Mouse (Mus musculus): ENCODE data around the gene Gm47289. TPM values are rescaled to one million over a fixed set of nuclear protein-coding genes. Genes with fewer than 3 reads are reported as not detected.

Gm47289 gene
- total RNA-seq, 1 experiment from 2014 or later = not detected

DNA sequence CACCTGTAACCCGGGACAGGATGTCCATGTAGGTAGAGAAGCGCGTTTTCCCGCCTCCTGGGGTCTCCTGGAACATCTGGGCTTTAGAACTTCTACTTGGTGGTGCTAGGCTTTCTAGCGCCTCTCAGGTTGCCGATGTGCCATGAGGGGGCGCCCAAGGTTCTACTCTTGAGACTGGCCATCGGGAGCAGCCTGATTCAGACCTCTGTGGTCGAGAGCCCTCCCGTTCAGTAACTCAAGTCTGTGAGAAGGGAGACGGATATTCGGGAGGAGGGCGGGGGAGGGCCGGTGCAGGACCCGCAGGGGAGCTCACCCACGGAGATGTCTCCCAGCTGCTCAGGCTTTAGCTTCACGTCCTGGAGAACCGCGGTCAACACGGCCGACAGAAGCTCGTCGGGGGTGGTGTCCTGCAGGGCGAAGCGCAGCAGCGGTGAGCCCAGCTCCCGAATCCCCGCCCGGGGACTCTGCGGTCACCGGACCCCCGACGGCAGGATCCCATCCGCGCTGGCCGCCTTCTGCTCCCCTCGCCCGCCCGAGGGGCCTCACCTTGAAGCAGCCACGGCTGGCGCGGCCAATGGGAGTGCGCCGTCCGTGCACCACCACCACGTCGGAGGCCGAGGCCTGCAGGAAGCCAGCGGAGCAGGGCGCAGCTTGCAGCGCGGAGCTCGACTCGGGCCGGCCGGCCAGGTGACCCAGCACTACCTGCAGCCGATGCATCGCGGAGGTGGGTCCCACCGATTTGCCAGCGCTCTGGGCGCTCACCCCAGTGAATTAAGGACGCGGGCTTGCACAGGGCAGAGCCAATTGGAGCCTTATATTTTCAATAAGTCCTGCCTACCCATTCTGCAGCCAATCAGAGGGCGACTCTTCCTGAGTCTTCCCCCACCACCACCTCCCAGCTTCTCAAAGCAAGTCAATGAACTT is 2.4 kb upstream of the Gm47289 start, which contains the start of gene Acaa1b:
Gene Acaa1b, minus strand, starts transcription at position 816 of the 924 bp plus-strand sequence.
- ATAC-seq (replicated peaks; ENCODE audit: low read depth, poor library complexity, severe bottlenecking) = peak; percentile 78

DNA sequence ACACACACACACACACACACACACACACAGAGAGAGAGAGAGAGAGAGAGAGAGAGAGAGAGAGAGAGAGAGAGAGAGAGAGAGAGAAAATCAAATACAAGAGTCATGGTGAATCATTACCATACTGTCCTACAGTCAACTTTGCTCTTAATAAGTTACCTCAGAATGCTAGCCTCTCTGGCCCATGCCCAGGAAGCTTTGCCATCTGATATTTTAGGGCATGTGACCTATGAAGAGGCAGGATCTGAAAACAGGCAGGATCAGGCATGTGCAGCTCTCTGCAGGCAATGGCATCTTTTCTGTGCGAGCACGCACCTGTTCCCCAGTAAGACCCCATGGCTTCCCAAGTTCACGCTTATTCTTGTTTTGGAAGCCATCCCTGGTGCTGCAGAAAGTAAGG is 1.7 kb downstream of the Gm47289 start:
- ATAC-seq (replicated peaks; ENCODE audit: low read depth, poor library complexity, severe bottlenecking) = no peak

DNA sequence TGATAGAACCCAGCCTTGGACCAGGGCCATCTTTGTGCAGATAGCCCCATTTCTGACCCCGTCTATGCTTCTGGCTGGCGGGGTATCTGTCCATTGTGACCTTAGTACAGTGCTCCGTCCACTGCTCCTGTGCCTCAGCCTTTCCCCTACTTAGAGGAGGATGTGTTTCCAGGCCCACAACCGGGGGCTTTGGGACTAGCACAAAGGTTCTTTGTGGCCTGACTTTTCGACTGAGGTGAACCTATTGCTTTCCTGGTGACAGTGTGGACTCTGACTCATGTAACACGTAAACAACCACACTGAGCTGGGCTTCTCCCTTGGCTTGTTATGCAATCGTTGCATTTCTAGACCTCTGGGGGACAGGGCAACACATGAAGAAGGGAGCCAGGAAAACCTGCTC is 5.8 kb downstream of the Gm47289 start:
- no peak for ATAC-seq (replicated peaks; ENCODE audit: low read depth, poor library complexity, severe bottlenecking)

DNA sequence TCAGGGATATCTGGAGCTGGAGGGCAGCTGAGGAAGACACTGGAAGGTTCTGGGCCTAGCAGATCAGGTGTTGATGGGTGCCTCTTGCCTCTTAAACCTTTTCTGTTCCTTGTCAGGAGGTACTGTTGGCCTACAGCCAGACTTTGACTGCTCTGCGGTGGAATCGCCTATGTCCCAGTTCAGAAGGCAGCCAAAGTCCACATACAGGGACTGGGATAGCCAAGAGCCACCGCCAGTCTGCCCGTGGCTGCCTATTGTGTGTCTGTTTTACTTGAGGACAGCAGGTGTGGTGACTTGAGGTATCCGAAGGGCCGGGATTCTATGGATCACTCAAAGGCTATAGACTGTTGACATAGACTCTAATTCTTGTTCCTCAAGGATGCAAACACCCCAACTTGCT is 6.6 kb downstream of the Gm47289 start:
- no peak for ATAC-seq (replicated peaks; ENCODE audit: low read depth, poor library complexity, severe bottlenecking)

DNA sequence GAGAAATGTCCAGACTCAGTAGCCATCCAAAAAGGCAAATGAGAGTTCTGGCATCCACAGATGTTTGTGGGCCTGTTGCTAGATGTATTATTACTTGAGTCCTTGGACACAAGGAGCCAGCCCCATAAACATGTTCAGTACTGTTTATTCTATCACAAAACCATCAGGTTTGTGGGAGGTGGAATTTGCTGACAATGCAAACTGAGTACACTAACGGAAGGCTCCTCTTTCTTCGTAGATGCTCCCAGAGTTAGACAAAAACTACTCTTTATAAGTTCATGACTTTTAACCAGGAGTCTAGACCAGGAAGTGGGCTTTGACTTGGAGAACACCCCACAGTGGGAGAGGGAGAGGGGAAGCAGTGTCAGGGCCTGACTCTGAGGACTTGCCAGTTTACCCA is 8.6 kb downstream of the Gm47289 start:
- ATAC-seq (replicated peaks; ENCODE audit: low read depth, poor library complexity, severe bottlenecking) = no peak

DNA sequence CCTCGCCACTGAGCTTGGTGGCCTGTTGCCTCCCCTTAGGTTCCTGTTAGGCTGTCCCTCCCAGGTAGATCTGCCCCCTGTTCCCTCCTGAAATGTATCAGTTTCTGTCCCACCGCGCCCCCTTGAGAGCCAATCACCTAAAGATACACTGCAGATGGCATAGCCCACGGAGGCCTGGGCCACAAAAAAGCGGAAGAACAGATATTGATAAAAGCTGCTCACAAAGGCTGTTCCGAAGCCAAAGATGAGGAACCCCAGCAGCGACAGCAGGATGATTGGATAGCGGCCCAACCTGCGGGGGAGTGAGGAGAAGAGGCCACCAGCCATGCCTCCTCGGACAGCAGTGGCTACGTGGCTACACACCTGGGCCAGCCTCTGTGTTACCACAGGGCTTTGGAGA is 20.3 kb downstream of the Gm47289 start:
- no peak for ATAC-seq (replicated peaks; ENCODE audit: low read depth, poor library complexity, severe bottlenecking)

DNA sequence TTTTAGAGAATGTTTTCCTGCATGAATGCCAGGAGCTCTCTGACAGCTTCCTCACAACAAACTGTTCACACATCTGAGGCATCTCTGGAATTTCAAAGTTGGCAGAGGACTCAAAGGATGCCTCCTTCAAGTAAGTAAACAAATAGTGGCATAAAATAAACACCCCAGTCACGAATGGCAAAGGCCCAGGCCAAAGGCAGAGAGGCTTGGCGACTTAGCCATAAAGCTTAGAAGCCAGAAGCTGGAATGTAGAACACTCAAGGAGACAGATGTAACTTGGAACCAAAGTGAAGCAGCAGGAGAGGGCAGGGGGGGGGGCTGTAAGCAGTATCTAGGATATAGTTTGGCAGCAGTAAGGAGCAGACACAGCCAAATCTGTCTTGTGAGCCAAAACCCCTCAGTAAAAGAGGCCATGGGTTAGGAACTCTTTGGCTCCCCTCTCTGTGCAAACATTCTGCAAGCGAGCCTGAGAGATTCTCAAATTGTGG is 22.3 kb downstream of the Gm47289 start:
- no peak for ATAC-seq (replicated peaks; ENCODE audit: low read depth, poor library complexity, severe bottlenecking)

DNA sequence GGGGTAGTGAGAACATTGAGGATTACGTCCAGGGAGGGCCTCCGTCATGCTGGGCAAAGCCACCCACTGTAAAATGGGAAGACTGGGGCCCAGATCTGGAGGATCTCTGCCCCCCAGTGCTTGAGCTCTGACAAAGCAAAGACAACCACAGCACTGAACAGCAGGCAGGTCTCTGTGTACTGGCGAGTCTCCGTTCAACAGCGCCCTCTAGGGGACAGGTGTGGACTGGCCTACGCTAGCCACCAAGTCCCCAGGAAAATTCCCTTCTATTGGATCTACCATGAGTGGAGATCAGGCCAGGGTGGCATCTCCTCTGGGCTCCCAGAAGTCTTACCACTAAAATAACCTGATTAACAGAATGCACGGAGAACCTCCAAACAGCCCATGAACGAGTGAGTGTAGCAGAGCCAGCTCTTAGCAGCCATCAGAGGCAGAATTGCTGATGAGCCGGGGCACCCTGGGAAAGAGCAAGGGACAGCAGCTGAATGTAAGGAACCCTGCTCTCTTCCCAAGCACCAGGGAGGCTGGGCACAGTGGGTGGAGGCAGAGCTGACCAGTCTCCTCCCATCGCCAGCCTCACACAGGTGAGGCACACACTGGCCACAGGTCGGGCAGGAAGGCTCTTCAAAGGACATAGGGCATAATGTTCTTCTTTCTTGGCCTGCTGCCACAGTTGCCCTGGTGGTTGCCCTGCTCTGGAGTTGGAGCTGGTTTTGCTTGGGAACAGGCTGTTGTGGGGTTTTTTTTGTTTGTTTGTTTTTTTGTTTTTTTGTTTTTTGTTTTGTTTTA is 33.4 kb downstream of the Gm47289 start:
- 0 out of 2 replicates have a peak, but pooled peaks have one; percentile 15 for ATAC-seq (replicated peaks; ENCODE audit: low read depth, poor library complexity, severe bottlenecking)

DNA sequence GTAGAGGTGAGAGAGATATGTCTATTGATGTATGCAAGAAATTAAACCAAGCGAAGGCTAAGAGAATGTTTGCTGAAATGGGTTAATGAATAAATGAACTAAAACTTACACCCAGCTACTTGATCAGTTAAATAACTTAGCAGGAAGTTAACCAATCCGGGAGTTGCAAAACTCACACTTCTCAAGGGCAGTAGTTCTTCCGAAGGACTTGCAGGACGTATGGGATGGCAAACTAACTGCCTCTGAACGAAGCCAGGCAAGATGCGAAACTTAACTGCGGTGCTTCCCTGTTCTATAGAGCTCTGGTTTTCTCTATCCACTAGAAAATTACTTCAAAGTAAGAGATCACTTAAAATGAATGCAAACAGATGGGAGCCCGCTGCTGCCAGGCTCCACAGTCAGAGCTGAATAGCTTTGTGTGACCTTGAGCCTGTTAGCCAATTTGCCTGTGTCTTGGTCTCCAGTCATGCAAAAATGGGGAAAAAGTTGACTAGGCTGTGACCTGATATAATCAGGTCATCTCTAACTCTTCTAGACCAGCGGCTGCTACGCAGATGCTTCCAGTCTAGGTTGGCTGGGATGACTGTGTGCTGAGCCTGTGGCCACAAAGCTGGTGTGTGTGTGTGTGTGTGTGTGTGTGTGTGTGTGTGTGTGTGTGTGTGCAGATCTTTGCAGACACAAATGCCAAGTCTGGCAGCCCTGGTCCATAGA is 40.3 kb downstream of the Gm47289 start:
- ATAC-seq (replicated peaks; ENCODE audit: low read depth, poor library complexity, severe bottlenecking) = no peak

DNA sequence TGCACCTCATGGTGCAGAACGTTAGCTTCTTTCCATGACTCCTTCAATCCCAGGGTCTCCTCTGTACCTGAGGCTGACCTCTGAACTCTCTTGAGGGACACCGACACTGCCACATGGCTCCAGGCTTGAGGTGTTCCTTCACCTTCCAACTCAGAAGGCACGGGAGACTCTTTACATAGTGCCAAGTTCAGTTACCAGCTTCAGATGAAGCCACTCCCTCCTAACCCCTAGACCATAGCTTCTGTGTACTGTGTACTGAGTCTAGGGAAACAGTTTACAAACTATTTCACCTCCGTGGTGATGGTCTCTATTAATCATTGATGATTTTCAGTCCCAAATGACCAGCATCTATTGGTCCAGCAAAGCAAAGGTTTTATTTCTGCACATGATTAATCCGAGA is 42.7 kb downstream of the Gm47289 start:
- ATAC-seq (replicated peaks; ENCODE audit: low read depth, poor library complexity, severe bottlenecking) = no peak

DNA sequence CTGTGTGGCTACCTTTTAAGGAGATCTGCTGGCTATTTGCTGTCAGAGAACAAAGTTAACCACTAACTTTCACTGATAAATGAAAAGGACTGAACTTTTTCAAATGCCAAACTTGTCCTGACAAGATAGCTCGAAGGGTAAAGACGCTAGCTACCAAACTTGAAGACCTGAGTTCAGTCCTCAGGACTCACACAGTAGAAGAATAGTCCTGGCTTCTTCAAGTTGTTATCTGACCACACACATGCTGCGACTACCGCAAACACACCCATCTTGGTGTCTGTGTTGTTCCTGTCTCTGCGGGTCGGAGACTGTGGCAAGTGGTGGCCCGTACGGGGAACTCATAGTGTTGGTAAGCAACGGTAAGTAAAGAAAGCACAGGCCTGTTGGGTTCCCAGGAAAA is 44.7 kb downstream of the Gm47289 start:
- no peak for ATAC-seq (replicated peaks; ENCODE audit: low read depth, poor library complexity, severe bottlenecking)

DNA sequence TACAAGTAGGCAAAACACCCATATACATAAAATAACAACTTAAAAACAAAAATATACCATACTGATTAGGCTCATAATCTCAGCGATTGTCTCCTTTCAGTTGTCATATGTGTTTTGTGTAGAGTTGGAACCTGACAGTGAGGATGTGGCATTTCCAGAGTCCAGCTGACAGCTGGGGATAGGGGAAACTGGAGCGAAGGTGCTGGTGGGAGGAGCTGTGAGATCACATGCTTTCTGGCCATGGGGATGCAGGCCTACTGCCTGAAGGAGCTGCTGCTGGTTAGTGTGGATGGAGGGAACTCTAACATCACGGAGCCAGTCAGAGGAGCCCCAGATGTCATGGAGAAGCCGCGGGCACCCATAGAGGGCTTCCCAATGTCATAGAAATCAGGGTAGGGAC is 46.8 kb downstream of the Gm47289 start:
- no peak for ATAC-seq (replicated peaks; ENCODE audit: low read depth, poor library complexity, severe bottlenecking)

DNA sequence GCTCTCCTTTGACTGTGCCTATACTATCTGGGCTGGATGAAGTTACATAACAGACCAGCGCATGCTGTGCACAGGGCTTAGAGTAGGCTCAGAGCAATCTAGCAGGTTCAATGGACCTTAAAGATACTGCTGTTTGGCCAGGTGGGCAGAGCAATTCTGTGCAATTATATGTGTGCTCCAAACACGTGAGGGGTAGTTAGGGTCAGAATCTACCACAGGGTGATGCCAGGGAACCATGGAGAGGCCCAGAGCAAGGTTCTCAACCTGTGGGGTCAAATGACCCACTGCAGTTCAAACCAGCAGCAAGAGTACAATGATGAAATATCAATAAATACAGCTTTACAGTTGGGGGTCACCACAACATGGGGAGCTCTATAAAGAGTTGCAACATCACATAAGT is 47.7 kb downstream of the Gm47289 start:
- no peak for ATAC-seq (replicated peaks; ENCODE audit: low read depth, poor library complexity, severe bottlenecking)

DNA sequence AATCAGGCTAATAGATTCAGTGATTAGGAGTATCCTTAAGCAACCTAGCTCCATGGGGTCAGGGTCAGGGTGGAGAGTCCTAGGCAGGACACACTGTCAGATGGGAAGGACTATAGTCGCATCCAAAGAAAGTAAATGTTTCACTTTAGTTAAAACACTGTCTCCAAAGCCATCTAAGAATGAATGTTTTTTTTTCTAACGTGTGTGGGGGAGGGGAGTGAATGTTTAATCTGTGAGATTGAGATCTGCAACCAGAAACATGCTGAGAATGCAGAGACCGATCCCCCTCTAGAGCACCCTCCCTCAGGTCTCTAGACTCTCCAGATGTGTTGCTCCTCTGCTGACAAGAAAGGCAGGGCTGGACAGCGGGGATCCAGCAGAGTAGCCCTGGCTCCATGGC is 48.2 kb downstream of the Gm47289 start:
- no peak for ATAC-seq (replicated peaks; ENCODE audit: low read depth, poor library complexity, severe bottlenecking)

DNA sequence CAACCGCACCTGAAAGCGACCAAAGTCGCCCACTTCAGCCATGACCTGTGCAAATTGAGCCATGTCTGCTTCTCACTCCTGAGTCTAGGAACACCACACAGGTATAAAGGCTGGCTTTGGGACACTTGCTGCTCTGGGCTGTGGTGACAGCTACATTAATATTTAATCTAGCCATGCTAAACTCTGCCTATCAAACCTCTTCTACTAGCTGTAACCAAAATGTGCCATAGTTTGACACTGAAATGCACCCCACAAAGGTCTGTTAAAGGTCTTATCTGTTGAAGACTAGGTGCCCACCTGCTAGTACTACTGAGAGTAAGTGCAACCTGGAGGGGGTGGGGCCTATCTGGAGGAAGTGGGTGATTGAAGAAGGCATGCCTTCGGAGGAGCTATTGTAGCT is 50.0 kb downstream of the Gm47289 start, which contains the start of gene Slc22a13:
Gene Slc22a13, minus strand, starts transcription at position 101 of the 400 bp plus-strand sequence.
- no peak for ATAC-seq (replicated peaks; ENCODE audit: low read depth, poor library complexity, severe bottlenecking)

Other genes with a start within 250 kb of the Gm47289 start
- gene Ctdspl, start 232.7 kb upstream of the Gm47289 start, total RNA-seq (2017) = 6.3 and 7.8 TPM in 2 replicates
- gene Vill, start 106.4 kb upstream of the Gm47289 start, total RNA-seq (2017) = 33.9 and 36.3 TPM in 2 replicates
- not detected in 2 replicates for gene Plcd1, start 65.7 kb upstream of the Gm47289 start, total RNA-seq (2017)
- gene Dlec1, start 56.7 kb upstream of the Gm47289 start, total RNA-seq (2017) = not detected in 2 replicates
- not detected in 2 replicates for gene Acaa1b, start 2.1 kb upstream of the Gm47289 start, total RNA-seq (2017)
- not detected in 2 replicates for gene Slc22a13, start 49.9 kb downstream of the Gm47289 start, total RNA-seq (2017)
- 35.4 and 35.5 TPM in 2 replicates for gene Oxsr1, start 163.3 kb downstream of the Gm47289 start, total RNA-seq (2017)
- gene Acaa1a, start 180.5 kb downstream of the Gm47289 start, total RNA-seq (2017) = 20.1 and 23.1 TPM in 2 replicates
- gene Myd88, start 182.2 kb downstream of the Gm47289 start, total RNA-seq (2017) = 13.9 and 18.7 TPM in 2 replicates
- gene Xylb, start 198.2 kb downstream of the Gm47289 start, total RNA-seq (2017) = 5.3 TPM in 2 replicates
- gene Slc22a14, start 206.4 kb downstream of the Gm47289 start, total RNA-seq (2017) = not detected in 2 replicates
- 1.3 and 1.6 TPM in 2 replicates for gene Acvr2b, start 243.0 kb downstream of the Gm47289 start, total RNA-seq (2017)